Mouse (Mus musculus): ENCODE measurements at regions not wholly inside any gene's neighbourhood (a gene's known extent, or its start where the extent isn't known, plus 50 kb on each side); places are given as distances from the start of the nearest gene placed in this dataset.
"Not testable (repeated sequence)": the region's sequence is repeated elsewhere in the genome, so short reads cannot be mapped to it uniquely, and the experiment has no call there.

GRCm38 (mm10) chr6:143425182-143425829, 258.3 kb downstream of the Etnk1 start:
- no peak for ATAC-seq (replicated peaks; ENCODE audit: low FRiP score, poor library complexity, severe bottlenecking)

- ATAC-seq (replicated peaks; ENCODE audit: low FRiP score, poor library complexity, severe bottlenecking), result no peak
These were observed 265.0 kb downstream of the Etnk1 start for GRCm38 (mm10) chr6:143431896-143432450.

GRCm38 (mm10) chr6:143437367-143438271, 270.6 kb downstream of the Etnk1 start:
- ATAC-seq (replicated peaks; ENCODE audit: low FRiP score, poor library complexity, severe bottlenecking), result no peak

- no peak for ATAC-seq (replicated peaks; ENCODE audit: low FRiP score, poor library complexity, severe bottlenecking)
These were observed 271.2 kb downstream of the Etnk1 start for GRCm38 (mm10) chr6:143438272-143438591.

- no peak for ATAC-seq (replicated peaks; ENCODE audit: low FRiP score, poor library complexity, severe bottlenecking)
These were observed 272.5 kb downstream of the Etnk1 start for GRCm38 (mm10) chr6:143439484-143439883.

- no peak for ATAC-seq (replicated peaks; ENCODE audit: low FRiP score, poor library complexity, severe bottlenecking)
These were observed 273.4 kb downstream of the Etnk1 start for GRCm38 (mm10) chr6:143440237-143440950.

- no peak for ATAC-seq (replicated peaks; ENCODE audit: low FRiP score, poor library complexity, severe bottlenecking)
These were observed 275.3 kb downstream of the Etnk1 start for GRCm38 (mm10) chr6:143442361-143442760.

DNA sequence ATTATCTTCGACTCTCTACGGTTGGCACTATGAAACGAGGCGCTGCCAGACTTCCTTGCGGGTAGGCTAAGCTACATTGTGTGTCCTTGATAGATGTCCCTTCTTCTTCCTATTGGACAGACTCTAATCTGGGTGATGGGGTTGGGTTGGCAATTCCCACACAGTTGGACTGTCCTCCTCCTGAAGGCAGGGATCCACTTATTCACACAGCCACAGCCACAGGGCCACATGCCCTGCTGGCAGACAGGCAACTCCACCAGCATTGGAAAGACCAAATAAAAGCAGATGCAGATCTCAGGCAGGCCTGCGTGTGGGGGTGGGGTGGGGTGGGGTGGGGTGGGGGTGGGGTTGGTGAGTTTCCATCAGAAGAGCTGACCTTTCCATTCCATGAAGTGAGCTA, 276.4 kb downstream of the Etnk1 start:
- no peak for ATAC-seq (replicated peaks; ENCODE audit: low FRiP score, poor library complexity, severe bottlenecking)

DNA sequence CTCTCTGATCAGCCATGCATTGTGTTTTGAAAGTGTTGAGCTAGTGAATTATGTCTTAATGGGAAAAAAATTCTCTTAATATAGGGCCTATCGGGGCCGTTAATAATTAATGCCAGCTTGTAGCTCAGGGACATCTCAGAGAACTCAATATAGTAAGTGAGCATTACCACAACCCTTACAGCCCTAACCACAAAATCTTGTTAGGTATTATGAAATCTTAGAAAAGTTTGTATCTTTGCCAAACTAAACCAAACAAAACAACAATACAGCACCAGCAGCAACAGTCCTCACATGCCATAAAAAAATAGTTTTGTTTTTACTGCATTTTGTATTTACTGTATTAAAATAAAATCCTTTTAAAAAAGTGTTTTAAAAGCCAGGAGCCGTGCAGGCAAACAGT, 277.8 kb downstream of the Etnk1 start:
- ATAC-seq (replicated peaks; ENCODE audit: low FRiP score, poor library complexity, severe bottlenecking), result no peak

GRCm38 (mm10) chr6:143445834-143446552, 279.0 kb downstream of the Etnk1 start:
- no peak for ATAC-seq (replicated peaks; ENCODE audit: low FRiP score, poor library complexity, severe bottlenecking)

DNA sequence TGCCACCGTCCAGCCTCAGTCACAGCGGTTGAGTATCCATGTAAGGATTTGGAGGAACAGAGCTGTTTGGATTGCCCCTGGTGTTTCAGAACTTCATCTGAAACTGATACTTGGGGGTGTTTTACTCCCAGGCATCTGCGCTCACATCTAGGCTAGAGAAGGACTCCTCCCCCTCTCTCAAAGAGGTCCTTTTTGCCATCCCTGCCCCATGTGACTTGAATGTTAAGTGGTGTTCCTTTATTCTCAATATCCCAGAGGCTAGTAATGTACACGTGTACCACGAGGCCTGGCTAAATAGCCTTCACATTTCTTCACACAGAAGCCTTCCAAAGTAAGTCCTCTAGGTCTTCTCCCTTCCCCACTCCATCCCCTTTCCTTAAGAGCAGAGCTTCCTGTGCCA, 280.0 kb downstream of the Etnk1 start:
- ATAC-seq (replicated peaks; ENCODE audit: low FRiP score, poor library complexity, severe bottlenecking), result no peak

GRCm38 (mm10) chr6:143449071-143449470, 282.1 kb downstream of the Etnk1 start:
- ATAC-seq (replicated peaks; ENCODE audit: low FRiP score, poor library complexity, severe bottlenecking), result no peak

GRCm38 (mm10) chr6:143451869-143452268, 284.8 kb downstream of the Etnk1 start:
- ATAC-seq (replicated peaks; ENCODE audit: low FRiP score, poor library complexity, severe bottlenecking), result no peak

DNA sequence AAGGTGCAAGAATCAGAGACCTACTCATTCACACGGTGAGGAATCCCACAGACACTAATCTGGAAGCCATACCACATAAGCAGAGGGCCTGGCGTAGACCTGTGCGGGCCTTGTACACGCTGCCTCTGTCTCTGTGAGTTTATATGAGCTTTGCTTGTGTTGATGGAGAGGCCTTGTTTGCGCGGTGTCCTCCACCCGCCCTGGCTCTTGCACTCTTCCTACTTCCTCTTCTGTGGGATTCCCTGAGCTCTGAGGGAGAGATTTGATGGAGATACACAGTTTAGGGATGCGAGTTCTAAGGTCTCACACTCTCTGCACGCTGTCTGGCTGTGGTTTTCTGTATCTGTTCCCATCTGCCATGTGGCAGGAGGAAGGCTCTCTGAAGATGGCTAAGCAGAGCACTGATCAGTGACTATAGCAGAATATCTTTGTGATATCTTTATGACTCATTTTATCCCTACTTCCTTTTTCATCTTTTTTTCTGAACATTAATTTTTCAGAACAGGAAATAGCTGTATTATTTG, 287.7 kb downstream of the Etnk1 start:
- no peak for ATAC-seq (replicated peaks; ENCODE audit: low FRiP score, poor library complexity, severe bottlenecking)

GRCm38 (mm10) chr6:143464907-143465537, 298.0 kb downstream of the Etnk1 start:
- no peak for ATAC-seq (replicated peaks; ENCODE audit: low FRiP score, poor library complexity, severe bottlenecking)

GRCm38 (mm10) chr6:143472676-143473075, 305.7 kb downstream of the Etnk1 start:
- ATAC-seq (replicated peaks; ENCODE audit: low FRiP score, poor library complexity, severe bottlenecking), result not testable (repeated sequence)

DNA sequence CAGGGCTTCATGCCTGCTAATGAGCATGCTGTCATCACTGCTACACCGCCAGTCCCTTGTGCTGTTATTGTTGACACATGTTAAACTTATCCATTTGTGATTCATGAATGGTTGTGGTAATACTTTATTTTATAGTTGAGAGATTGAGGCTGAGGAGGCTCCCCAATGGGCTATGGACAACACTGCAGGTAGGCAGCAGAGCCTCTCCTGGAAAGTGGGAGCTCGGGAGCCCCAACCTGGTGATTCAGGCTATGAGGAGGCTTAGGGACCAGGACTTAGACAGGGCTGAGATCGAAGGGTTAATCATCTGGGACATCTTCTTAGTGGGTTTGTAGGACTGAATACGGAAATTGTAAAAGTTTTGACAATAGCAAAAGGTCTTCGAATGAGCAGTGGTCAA, 307.4 kb downstream of the Etnk1 start:
- ATAC-seq (replicated peaks; ENCODE audit: low FRiP score, poor library complexity, severe bottlenecking), result no peak

DNA sequence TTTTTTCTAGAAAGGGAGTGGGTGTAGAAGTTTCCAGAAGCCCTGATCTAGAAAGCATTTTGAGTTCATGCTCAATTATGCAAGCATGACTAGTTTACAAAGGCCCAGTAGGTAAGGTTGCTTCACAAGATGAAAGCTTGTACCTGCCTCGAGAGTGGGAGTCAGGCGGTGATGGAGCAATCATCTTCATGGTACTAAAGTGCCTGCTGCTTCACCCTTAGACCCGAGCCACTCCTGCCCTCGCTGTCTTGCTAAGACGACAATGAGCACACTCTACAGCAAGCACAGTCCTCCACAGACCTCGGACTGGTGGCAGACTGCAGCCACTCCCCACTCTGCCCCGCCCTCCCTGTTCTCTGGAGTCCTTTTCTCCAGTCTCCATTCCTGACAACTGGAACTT, 308.3 kb downstream of the Etnk1 start:
- ATAC-seq (replicated peaks; ENCODE audit: low FRiP score, poor library complexity, severe bottlenecking), result no peak

DNA sequence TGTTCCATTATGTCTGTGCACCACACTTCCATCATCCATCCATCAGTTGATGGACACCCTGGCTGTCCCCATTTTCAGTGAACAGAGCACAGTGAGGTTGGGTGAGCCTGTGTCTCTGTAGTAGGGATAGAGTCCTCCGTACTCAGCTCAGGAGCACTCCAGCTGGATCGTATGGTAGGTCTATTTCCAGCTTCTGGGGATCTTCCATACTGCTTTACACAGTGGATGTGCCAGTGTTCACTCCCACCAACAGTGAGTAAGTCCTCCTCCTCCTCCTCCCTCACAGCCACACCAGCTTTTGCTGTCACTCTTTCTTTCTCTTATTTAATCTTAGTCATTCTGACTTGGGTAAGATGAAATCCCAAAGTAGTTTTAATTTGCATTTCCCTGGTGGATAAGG, 310.4 kb downstream of the Etnk1 start:
- no peak for ATAC-seq (replicated peaks; ENCODE audit: low FRiP score, poor library complexity, severe bottlenecking)

All from erythroid progenitor cell, adult 5-6 weeks (primary cell).